Mouse (Mus musculus) adrenal gland, postnatal 10 days (tissue): ENCODE measurements around the gene Cntnap1. TPM values are rescaled to one million over a fixed set of nuclear protein-coding genes. Genes with fewer than 3 reads are reported as not detected.

Source experiments
- DNase-seq: peaks from one replicate; pipeline ENCODE4 v3.0.0; 2021; ENCODE audit warnings: mixed read lengths
- microRNA-seq: library from miRNA; unstranded; fragments of <30 nt; microRNA quantifications from one replicate; pipeline ENCODE4 v1.2.0, GENCODE M21; 2021
- total RNA-seq, 2 experiments: library from RNA; stranded (reverse); gene quantifications; 2 replicates each; pipeline ENCODE4 v1.2.3; 2021

The Cntnap1 gene
- total RNA-seq, 2 experiments from 2014 or later: 12.1 to 15.9 TPM

- no peak for DNase-seq
These were observed 51.1 kb downstream of the Cntnap1 start for GRCm38 (mm10) chr11:101221306-101221986.

DNA sequence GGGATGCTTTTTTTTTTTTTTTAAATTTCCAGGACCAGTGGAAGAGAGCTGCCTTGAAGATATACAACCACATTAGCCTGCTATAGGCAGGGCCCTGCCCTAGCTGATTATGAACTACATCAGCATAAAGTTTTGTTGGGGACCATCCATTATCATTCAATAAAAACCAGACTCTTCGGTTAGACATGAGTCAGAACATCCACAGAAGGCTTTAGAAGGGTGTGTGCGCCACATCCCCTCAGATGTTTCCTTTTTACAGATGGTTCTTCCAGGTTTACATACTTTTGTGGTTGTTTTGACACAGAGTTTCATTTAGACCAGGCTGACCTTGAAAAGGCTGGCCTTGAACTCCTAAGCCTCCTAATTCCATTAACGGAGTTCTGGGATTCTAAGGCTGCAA, 54.0 kb downstream of the Cntnap1 start:
- no peak for DNase-seq

DNA sequence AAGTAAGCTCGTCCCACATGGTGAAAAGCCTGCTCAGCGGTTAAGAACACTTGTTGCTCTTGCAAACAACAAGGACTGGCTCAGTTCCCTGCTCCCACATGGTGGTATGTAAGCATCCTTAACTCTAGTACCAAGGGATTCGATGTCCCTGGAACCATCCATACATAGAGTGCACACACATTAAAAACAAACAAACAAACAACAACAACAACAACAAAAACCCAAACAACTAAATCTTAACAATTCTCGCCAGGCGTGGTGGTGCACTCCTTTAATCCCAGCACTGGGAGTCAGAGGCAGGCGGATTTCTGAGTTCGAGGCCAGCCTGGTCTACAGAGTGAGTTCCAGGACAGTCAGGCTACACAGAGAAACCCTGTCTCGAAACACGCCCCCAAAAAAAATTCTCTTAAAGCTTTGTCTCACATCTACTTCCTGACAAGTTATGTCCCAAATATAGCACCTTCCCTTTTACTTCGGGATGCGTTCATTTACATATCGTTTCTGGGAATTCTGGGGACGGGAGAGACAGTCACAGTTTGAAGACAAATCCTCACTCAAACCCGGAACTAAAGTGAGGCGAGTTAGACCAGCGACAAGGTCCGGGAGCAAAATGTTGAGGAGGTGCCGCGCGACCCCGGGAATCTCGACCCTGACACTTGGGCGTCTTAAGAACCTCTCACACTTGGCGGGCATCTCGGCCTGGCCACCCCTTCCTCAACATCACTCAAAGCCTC, 55.2 kb downstream of the Cntnap1 start:
- no peak for DNase-seq

DNA sequence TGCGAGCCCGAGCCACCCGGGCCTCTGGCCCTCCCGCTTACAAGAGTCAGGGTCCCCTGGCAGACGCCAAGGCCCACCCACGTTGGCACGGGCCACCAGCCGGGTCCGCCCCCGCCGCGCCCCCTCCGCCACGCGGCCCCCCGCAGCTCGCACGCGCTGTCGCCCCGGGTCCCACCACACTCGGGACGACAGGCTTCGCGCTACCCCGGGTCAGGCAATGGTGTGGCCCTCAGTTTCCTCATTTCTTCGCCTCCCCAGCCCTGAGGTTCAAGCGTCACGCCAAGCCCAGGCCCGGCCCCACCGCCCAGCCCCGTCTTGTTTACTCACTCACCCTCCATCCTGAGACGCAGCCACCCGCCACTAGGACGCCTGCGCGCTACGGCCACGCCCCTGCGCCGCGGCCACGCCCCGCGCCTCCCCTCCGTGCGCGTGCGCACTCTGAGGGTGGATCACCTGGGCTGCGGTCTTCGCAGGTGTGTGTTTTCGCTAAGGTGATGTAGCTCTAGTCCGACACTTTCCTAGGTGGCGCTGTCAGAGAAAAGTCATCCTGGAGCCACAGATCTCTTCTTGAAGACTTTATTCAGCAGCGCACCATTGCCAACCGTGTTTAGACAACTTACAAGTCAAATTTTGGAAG, 55.9 kb downstream of the Cntnap1 start, which contains the start of gene Ezh1:
TSS of gene Ezh1 (minus strand) at position 399 of the 637 bp plus-strand sequence.
- DNase-seq: peak; percentile 94

GRCm38 (mm10) chr11:101229361-101229900, 59.1 kb downstream of the Cntnap1 start:
- peak; percentile 77 for DNase-seq

GRCm38 (mm10) chr11:101230061-101230511, 59.8 kb downstream of the Cntnap1 start:
- peak; percentile 47 for DNase-seq

DNA sequence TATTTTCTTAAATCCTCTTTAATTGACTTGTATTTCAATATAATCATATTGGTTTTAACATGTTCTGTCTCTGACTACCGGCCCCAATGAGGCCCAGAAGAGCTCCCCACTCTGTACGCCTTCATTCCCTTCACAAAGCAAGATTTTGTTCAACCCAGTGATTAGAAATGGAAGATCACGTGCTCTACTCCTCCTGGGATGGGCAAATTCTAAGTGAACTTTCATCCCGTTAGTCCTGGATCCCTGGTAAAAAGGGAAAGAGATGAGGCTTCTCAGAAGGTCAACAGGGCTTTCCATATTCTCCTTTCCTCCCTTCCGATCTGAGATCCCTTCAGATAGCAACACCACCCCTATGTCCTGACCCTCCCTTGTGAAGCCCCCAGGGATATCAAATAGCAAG, 60.2 kb downstream of the Cntnap1 start:
- no peak for DNase-seq

DNA sequence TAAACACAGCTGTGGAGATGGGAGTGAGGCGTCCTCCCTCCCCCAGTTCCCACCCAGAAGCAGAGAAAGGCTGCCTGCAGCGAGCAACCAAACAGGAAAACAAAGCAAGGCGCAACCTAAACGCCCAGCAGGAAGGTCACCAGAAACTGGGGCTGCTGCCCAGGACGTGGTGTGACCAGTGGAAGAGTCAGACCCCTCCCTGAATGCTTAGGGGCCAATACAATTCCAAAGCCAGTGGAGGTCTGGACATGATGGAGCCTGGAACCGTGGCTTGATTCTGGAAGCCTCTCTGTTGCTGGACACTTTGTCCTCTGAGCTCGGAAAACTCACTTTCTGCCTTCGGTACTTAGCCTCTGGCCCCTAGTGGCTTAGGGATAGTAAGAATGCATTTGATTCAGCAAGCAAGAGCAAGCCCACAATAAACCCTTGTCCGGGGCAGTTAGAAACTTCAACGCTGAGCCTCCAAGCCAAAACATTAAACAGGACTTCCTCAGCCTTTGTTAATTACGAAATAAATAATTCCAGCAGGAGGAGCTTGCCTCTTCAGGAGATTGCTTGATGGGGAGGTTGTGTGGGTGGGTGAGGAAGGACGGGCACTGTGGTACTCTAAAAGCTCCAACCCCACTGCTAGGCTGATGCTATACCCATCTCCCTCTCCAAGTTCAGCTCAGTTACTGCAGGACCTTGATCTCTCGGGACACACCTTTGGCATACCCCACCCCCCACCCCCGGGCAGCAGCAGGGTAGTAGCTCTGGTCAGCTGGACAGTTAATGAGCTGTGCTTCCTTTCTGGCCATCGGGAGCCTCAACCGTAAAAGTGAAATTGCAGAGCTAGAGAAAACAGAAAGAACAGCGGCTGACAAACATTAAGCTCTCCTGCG, 60.9 kb downstream of the Cntnap1 start:
- DNase-seq: peak; percentile 61

DNA sequence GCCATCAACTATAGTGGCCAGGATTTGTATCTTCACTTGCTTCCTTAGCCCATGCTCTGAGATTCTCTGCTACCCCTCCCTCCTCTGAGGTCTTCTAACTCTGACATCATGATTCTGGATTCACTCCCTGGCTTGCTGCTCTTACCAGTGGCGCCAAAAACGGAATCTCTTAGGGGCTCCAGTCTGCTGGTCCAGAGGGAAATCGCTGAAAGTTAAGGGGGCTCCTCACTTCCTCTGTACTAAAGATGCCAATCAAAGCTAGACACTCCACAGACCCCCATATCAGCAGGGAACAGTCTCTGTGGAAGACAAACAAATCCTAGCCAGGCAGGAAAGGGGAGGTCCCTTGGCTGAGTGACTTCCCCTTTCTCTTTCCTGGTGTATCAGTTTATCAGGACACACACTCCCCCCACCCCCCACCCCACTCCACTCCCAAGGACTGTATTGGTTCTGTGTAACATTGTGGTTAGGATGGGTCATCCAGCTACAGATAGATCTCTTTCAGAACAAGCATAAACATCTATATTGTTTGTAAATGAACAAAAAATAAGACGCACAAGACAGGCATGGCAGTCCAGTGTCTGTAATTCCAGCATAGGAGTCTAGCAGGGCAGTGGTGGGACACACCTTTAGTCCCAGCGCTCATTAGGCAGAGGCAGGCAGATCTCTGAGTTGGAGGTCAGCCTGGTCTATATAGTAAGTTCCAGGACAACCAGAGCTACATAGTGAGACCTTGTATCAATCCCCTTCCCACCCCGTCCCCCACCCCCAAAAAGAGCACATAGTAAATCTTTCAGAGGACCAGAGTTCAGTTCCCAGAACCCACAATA, 61.9 kb downstream of the Cntnap1 start:
- DNase-seq: no peak

DNA sequence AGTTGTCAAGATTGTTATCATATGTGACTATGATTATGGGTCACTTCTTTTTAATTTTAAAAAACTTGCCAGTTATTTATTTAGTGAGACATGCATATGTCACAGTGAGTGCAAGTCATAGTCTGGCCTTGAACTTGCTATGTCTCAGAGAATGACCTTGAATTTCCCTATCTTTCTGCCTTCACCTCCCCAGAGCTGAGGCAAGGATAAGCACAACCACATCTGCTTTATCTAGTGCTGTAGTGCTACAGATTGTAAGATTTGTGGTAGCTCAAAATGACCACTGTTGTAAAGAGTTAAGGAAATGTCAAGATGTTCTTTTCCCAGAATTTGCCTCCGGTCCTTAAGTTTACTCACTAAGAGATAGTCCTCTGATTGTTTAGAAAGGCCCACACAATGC, 62.9 kb downstream of the Cntnap1 start:
- DNase-seq: no peak

- DNase-seq: no peak
These were observed 63.8 kb downstream of the Cntnap1 start for GRCm38 (mm10) chr11:101234124-101234523.

DNA sequence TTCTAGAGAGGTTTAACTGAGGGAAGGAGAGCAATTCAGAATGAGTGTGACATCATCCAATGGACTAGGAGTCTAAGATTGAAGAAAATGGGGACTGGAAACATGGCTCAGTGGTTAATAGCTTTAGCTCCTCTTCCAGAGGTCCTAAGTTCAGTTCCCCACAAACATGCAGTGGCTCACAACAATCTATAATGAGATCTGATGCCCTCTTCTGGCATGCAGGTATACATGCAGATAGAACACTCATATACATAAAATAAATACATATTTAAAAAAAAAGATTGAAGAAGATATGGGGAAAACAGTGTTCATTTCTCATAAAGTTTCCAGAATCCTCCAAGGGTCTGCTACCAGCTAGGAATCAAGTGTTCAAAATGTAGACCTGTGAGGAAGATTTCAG, 65.1 kb downstream of the Cntnap1 start:
- DNase-seq: no peak

GRCm38 (mm10) chr11:101236782-101237181, 66.5 kb downstream of the Cntnap1 start:
- no peak for DNase-seq

DNA sequence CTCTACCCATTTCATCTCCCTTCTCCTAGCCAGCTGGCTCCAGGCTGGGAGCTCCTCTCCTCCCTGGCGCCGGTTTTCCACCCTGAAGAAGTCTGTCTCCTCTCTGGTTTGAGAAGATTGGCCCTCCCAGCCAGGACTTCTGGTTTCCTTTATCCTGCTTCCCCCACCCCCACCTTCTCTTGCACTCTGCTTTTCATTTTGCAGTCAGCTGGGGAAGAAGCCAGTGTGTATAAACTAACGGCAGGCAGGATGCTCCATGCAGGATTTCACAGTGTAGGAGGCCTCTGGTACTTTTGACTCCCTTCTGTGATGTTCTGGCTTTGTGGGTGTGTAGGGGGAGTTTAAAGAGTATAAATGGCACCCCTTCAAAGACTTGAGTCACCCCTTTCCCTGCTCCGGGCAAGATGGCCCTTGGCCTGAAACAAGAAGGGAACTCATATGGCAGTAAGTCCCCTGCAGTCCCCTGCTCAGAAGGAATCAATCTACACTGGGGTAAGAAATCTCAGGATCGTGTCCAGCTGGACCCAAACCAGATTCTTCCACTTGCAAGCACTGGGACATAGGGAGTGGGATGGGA, 67.8 kb downstream of the Cntnap1 start:
- DNase-seq: no peak

Small RNA genes lying within 50 kb of the gene (microRNA-seq; reads per million reads assigned to microRNA genes)
- not detected for gene Gm27626

Other genes with a start within 250 kb of the Cntnap1 start
- gene Stat3, start 231.0 kb upstream of the Cntnap1 start, total RNA-seq: 10 to 100 TPM; 68.2 to 75.6 TPM
- 100 to 1,000 TPM; 327 to 368 TPM for gene Cavin1, start 199.6 kb upstream of the Cntnap1 start, total RNA-seq
- 10 to 100 TPM; 93.4 to 95.8 TPM for gene Atp6v0a1, start 161.1 kb upstream of the Cntnap1 start, total RNA-seq
- gene Naglu, start 100.5 kb upstream of the Cntnap1 start, total RNA-seq: 10 to 100 TPM; 27.3 to 28.2 TPM
- under 1 TPM; 0.45 to 0.67 TPM for gene Hsd17b1, start 92.1 kb upstream of the Cntnap1 start, total RNA-seq
- gene Coasy, start 88.0 kb upstream of the Cntnap1 start, total RNA-seq: 100 to 1,000 TPM in 1 of 2 experiments, 10 to 100 TPM in 1; 98.0 to 102 TPM
- gene Mlx, start 83.2 kb upstream of the Cntnap1 start, total RNA-seq: 10 to 100 TPM; 32.9 to 35.0 TPM
- gene Psmc3ip, start 75.1 kb upstream of the Cntnap1 start, total RNA-seq: 1 to 10 TPM; 6.6 to 7.1 TPM
- 10 to 100 TPM; 50.8 to 53.2 TPM for gene Retreg3, start 50.6 kb upstream of the Cntnap1 start, total RNA-seq
- gene Tubg1, start 50.6 kb upstream of the Cntnap1 start, total RNA-seq: 10 to 100 TPM; 42.6 to 44.6 TPM
- 1 to 10 TPM; 6.9 to 7.2 TPM for gene Tubg2, start 14.6 kb upstream of the Cntnap1 start, total RNA-seq
- 10 to 100 TPM; 26.2 to 40.8 TPM for gene Plekhh3, start 828 bp downstream of the Cntnap1 start, total RNA-seq
- gene Ccr10, start 4.9 kb downstream of the Cntnap1 start, total RNA-seq: under 1 TPM; 0.78 to 1.00 TPM
- gene Ezh1, start 55.9 kb downstream of the Cntnap1 start, total RNA-seq: 10 to 100 TPM; 27.9 to 37.9 TPM
- 100 to 1,000 TPM; 101 to 116 TPM for gene Ramp2, start 75.5 kb downstream of the Cntnap1 start, total RNA-seq
- gene Vps25, start 83.2 kb downstream of the Cntnap1 start, total RNA-seq: 100 to 1,000 TPM; 109 to 112 TPM
- 1 to 10 TPM; 2.5 to 3.6 TPM for gene Wnk4, start 90.0 kb downstream of the Cntnap1 start, total RNA-seq
- 1 to 10 TPM in 1 of 2 experiments, under 1 TPM in 1; 0.63 to 1.4 TPM for gene Cntd1, start 108.5 kb downstream of the Cntnap1 start, total RNA-seq
- gene Coa3, start 108.6 kb downstream of the Cntnap1 start, total RNA-seq: 10 to 100 TPM; 79.8 to 84.3 TPM
- gene Becn1, start 131.8 kb downstream of the Cntnap1 start, total RNA-seq: 100 to 1,000 TPM; 132 to 133 TPM
- 100 to 1,000 TPM; 125 to 132 TPM for gene Psme3, start 145.7 kb downstream of the Cntnap1 start, total RNA-seq
- gene Aoc2, start 154.5 kb downstream of the Cntnap1 start, total RNA-seq: 1 to 10 TPM; 6.0 to 9.0 TPM
- gene Aoc3, start 160.1 kb downstream of the Cntnap1 start, total RNA-seq: 100 to 1,000 TPM; 103 to 122 TPM
- gene G6pc, start 197.0 kb downstream of the Cntnap1 start, total RNA-seq: 10 to 100 TPM; 35.5 to 89.5 TPM
- 10 to 100 TPM; 33.1 to 37.3 TPM for gene Aarsd1, start 247.1 kb downstream of the Cntnap1 start, total RNA-seq